Mouse (Mus musculus) thymus, adult 2 months (tissue): ENCODE measurements around the gene Olfr1438-ps1.

Experiments
- CTCF ChIP-seq: fragments of 200-500 bp; IDR thresholded peaks from 2 replicates; pipeline ENCODE4 v1.5.1; 2012; ENCODE audit warnings: mild to moderate bottlenecking, control low read depth, low read length, moderate library complexity, borderline replicate concordance; ENCODE audit not compliant: control insufficient read depth, poor library complexity, insufficient read depth; ENCODE audit errors: extremely low read depth
- POLR2A ChIP-seq: fragments of 200-500 bp; IDR thresholded peaks from 2 replicates; pipeline ENCODE4 v1.6.1; 2012; ENCODE audit warnings: mild to moderate bottlenecking, low read length, control low read depth, moderate library complexity; ENCODE audit not compliant: control insufficient read depth, poor library complexity, insufficient read depth; ENCODE audit errors: extremely low read depth

- no peak for TF ChIP-seq CTCF
- TF ChIP-seq POLR2A = no peak
Observed at GRCm38 (mm10) chr19:12373004-12373403, 37.3 kb upstream of the Olfr1438-ps1 start.
